Mouse (Mus musculus) limb, embryonic 10.5 days (tissue): ENCODE measurements around the gene Map3k14. TPM values are rescaled to one million over a fixed set of nuclear protein-coding genes. Genes with fewer than 3 reads are reported as not detected.

Experiments
- DNase-seq: peaks from one replicate; pipeline ENCODE4 v3.0.0-alpha.2; 2017; ENCODE audit warnings: low spot score
- H3K27ac ChIP-seq: fragments of 300-500 bp; sonication (generic); 2 replicates; pipeline ENCODE4 v1.5.1; 2016; ENCODE audit warnings: mild to moderate bottlenecking
- H3K27me3 ChIP-seq: fragments of 300-500 bp; sonication (generic); 2 replicates; pipeline ENCODE4 v1.6.1; 2016; ENCODE audit warnings: low read depth, mild to moderate bottlenecking; ENCODE audit not compliant: poor library complexity, severe bottlenecking
- H3K36me3 ChIP-seq: fragments of 300-500 bp; sonication (generic); 2 replicates; pipeline ENCODE4 v1.6.1; 2016; ENCODE audit warnings: mild to moderate bottlenecking, moderate library complexity
- H3K4me1 ChIP-seq: fragments of 300-500 bp; sonication (generic); 2 replicates; pipeline ENCODE4 v1.6.1; 2016
- H3K4me3 ChIP-seq: fragments of 300-500 bp; sonication (generic); 2 replicates; pipeline ENCODE4 v1.5.1; 2016; ENCODE audit warnings: mild to moderate bottlenecking, moderate library complexity
- H3K9me3 ChIP-seq: fragments of 300-500 bp; sonication (generic); replicated peaks from 2 replicates; pipeline ENCODE4 v1.6.1; 2016; ENCODE audit warnings: mild to moderate bottlenecking
- WGBS: fragments of 180-500 bp; shearing (Covaris S2); methylation state at CpG from one replicate; pipeline ENCODE4 v1.1.7; 2016; 5-methylcytosine and 5-hydroxymethylcytosine counted together
- polyA plus RNA-seq: library from polyadenylated mRNA; unstranded; fragments of >200 nt; fragmentation: Nextera tagmentation; extraction: Ambion mirVana; gene quantifications from 2 replicates; pipeline ENCODE4 v1.2.1, GENCODE M21; 2016

Map3k14 gene
- polyA plus RNA-seq, 1 experiment from 2014 or later, result 2.8 TPM

DNA sequence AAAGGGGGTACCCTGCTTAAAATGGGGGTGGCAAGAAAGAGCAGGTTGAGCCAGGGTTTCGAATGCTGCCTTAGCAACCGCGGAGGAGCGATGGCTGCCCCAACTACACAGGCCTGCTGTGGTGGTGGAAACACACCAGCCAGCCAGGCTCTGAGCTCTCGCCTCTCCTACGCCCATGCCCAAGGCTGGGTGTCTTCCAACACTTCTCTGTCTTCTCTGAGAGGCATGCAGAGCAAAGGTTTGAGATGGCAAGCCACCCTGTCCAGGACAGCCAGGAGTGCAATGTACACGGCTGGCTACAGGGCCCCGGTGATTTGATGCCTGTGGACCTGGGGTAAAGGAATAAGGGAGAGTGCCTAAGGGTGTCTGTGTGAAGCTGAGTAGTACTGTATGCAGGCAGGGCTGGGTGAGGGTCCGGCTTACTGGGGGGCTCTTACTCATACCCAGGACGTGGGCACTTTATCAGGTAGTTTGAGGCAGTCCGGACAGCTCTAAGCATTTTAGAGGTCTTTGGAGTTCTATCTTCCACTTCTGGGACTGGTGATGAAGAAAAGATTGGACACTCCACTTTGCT, 93.4 kb downstream of the Map3k14 start:
- 92% methylated on average over 11 of the region's 11 CpGs for WGBS
- Histone ChIP-seq H3K27ac (no peak overlapping the region), H3K4me1 (peaks cover 24% of the 10 kb centered on the region), H3K9me3 (no peaks in the 10 kb centered on the region), H3K27me3 (peaks cover 67% of the 10 kb centered on the region), H3K36me3 (0 out of 2 replicates have a peak, but pooled peaks cover 3% of the 10 kb centered on the region), H3K4me3 (no peak overlapping the region)
- DNase-seq, result no peak

GRCm38 (mm10) chr11:103173041-103173770, 94.1 kb downstream of the Map3k14 start:
- Histone ChIP-seq H3K4me1 (peaks cover 24% of the 10 kb centered on the region), H3K36me3 (0 out of 2 replicates have a peak, but pooled peaks cover 3% of the 10 kb centered on the region), H3K27ac (no peak overlapping the region), H3K4me3 (no peak overlapping the region), H3K9me3 (no peaks in the 10 kb centered on the region), H3K27me3 (peaks cover 69% of the 10 kb centered on the region)
- 82% methylated on average over 7 of the region's 7 CpGs for WGBS
- DNase-seq, result no peak

- no peak for DNase-seq
- Histone ChIP-seq H3K9me3 (no peaks in the 10 kb centered on the region), H3K4me3 (no peak overlapping the region), H3K36me3 (0 out of 2 replicates have a peak, but pooled peaks cover 3% of the 10 kb centered on the region), H3K4me1 (peaks cover 24% of the 10 kb centered on the region), H3K27ac (no peak overlapping the region), H3K27me3 (peaks cover 76% of the 10 kb centered on the region)
- 64% methylated on average over 6 of the region's 6 CpGs for WGBS
Measured at GRCm38 (mm10) chr11:103172392-103173040, 94.8 kb downstream of the Map3k14 start.

GRCm38 (mm10) chr11:103171703-103172391, 95.4 kb downstream of the Map3k14 start:
- H3K36me3 ChIP-seq, result 0 out of 2 replicates have a peak, but pooled peaks cover 3% of the 10 kb centered on the region
- H3K4me1 ChIP-seq, result peaks cover 24% of the 10 kb centered on the region
- H3K9me3 ChIP-seq, result no peaks in the 10 kb centered on the region
- no peak overlapping the region for H3K4me3 ChIP-seq
- peaks cover 80% of the 10 kb centered on the region for H3K27me3 ChIP-seq
- no peak overlapping the region for H3K27ac ChIP-seq
- WGBS, result 56% methylated on average over 9 of the region's 9 CpGs
- no peak for DNase-seq

DNA sequence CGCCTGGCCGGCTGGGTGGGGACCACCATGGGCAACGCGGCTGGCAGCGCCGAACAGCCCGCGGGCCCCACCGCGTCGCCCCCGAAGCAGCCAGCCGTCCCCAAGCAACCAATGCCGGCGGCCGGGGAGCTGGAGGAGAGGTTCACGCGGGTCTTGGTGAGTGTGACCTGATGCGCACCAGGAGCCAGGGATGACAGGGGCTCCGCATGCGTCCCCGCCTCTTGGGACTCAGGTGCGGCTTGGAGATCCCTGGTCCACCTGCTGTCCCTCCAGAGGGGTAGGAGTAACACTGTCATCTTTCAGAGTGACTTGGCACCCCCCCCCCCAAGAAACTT, 96.0 kb downstream of the Map3k14 start:
- Histone ChIP-seq H3K9me3 (no peaks in the 10 kb centered on the region), H3K36me3 (0 out of 2 replicates have a peak, but pooled peaks cover 3% of the 10 kb centered on the region), H3K4me3 (peak overlapping the region; percentile 65), H3K27me3 (peaks cover 80% of the 10 kb centered on the region), H3K27ac (no peak overlapping the region), H3K4me1 (peaks cover 24% of the 10 kb centered on the region)
- WGBS, result 4% methylated on average over 23 of the region's 23 CpGs
- no peak for DNase-seq

GRCm38 (mm10) chr11:103170494-103171285, 96.6 kb downstream of the Map3k14 start, which contains the start of gene Fmnl1:
Fmnl1 (plus strand) TSS chr11:103171107.
- peak; percentile 62 for DNase-seq
- WGBS, result 2% methylated on average over 75 of the region's 84 CpGs
- H3K27me3 ChIP-seq, result peaks cover 83% of the 10 kb centered on the region
- H3K36me3 ChIP-seq, result 0 out of 2 replicates have a peak, but pooled peaks cover 3% of the 10 kb centered on the region
- no peak within 1 kb of the TSS for H3K27ac ChIP-seq
- H3K4me1 ChIP-seq, result peaks cover 19% of the 10 kb centered on the region
- H3K4me3 ChIP-seq, result peak within 1 kb of the TSS; percentile 65
- no peaks in the 10 kb centered on the region for H3K9me3 ChIP-seq

- Histone ChIP-seq H3K27me3 (peaks cover 83% of the 10 kb centered on the region), H3K4me1 (peaks cover 19% of the 10 kb centered on the region)
- 50% methylated on average over 3 of the region's 3 CpGs for WGBS
Measured at GRCm38 (mm10) chr11:103170111-103170493, 97.2 kb downstream of the Map3k14 start.

More at GRCm38 (mm10) chr11:103170111-103170493, 97.2 kb downstream of the Map3k14 start:
- Histone ChIP-seq H3K27ac (no peak overlapping the region), H3K36me3 (0 out of 2 replicates have a peak, but pooled peaks cover 3% of the 10 kb centered on the region), H3K9me3 (no peaks in the 10 kb centered on the region), H3K4me3 (peak overlapping the region; percentile 65)
- DNase-seq, result no peak

Other genes starting within 250 kb of the Map3k14 start
- 60.5 and 63.1 TPM in 2 replicates for gene Nmt1, start 239.3 kb downstream of the Map3k14 start, polyA plus RNA-seq
- 260 and 269 TPM in 2 replicates for gene Dcakd, start 239.1 kb downstream of the Map3k14 start, polyA plus RNA-seq
- 1.5 and 1.8 TPM in 2 replicates for gene Plcd3, start 165.8 kb downstream of the Map3k14 start, polyA plus RNA-seq
- gene Acbd4, start 165.8 kb downstream of the Map3k14 start, polyA plus RNA-seq, result 4.0 and 5.1 TPM in 2 replicates
- gene Hexim1, start 151.2 kb downstream of the Map3k14 start, polyA plus RNA-seq, result 1.8 and 2.4 TPM in 2 replicates
- 10.1 and 12.3 TPM in 2 replicates for gene Hexim2, start 135.0 kb downstream of the Map3k14 start, polyA plus RNA-seq
- gene Fmnl1, start 96.4 kb downstream of the Map3k14 start, polyA plus RNA-seq, result 0.49 and 0.73 TPM in 2 replicates
- 0.29 and 0.30 TPM in 2 replicates for gene 1700023F06Rik, start 58.9 kb downstream of the Map3k14 start, polyA plus RNA-seq
- not detected in 2 replicates for gene Spata32, start 49.0 kb downstream of the Map3k14 start, polyA plus RNA-seq
- 5.3 and 8.2 TPM in 2 replicates for gene Arhgap27, start 96.2 kb upstream of the Map3k14 start, polyA plus RNA-seq
- gene Plekhm1, start 145.2 kb upstream of the Map3k14 start, polyA plus RNA-seq, result 7.6 and 8.2 TPM in 2 replicates
- gene Lrrc37a, start 237.1 kb upstream of the Map3k14 start, polyA plus RNA-seq, result not detected in 2 replicates